Mouse (Mus musculus) lung, postnatal 0 days (tissue): ENCODE data around the gene Pdrg1.

Experiments
- CTCF ChIP-seq: IDR thresholded peaks from 2 replicates; pipeline ENCODE4 v1.5.1; 2016; ENCODE audit warnings: antibody characterized with exemption, mild to moderate bottlenecking
- EP300 ChIP-seq: IDR thresholded peaks from 2 replicates; pipeline ENCODE4 v1.6.1; 2016; ENCODE audit warnings: antibody characterized with exemption, mild to moderate bottlenecking, control low read depth

DNA sequence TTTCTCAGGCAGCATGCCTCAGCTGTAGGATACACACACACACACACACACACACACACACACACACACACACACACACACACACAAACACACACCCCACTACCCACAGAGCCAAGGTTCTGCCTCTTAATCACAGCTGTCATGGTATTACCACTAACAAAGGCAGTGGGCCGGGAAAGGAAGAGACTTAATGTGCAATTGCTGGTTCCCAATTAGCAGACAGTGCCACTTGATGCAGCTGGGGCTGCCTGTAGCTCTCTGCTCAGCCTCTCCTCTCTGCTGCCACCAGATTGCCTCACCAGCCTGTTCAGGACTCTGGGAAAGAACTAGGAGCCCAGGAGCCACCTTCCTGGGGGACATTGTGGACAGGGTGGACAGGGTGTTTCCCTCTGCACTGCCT, 29.6 kb downstream of the Pdrg1 start:
- TF ChIP-seq CTCF (no peak), EP300 (no peak)
